Mouse (Mus musculus) hindbrain, embryonic 15.5 days (tissue): ENCODE data around the gene Olfr1368. TPM values are rescaled to one million over a fixed set of nuclear protein-coding genes. Genes with fewer than 3 reads are reported as not detected.

Experiments used
- ATAC-seq: fragments of 200-750 bp; cut with Nextera tagmentation; 2 replicates; pipeline ENCODE4 v1.8.0; 2017; ENCODE audit warnings: low read depth, moderate number of reproducible peaks, moderate TSS enrichment; ENCODE audit not compliant: low FRiP score
- H3K27ac ChIP-seq: fragments of 300-500 bp; sonication (generic); replicated peaks from 2 replicates; pipeline ENCODE4 v1.5.1; 2015; ENCODE audit warnings: mild to moderate bottlenecking, inconsistent platforms
- H3K27me3 ChIP-seq: fragments of 300-500 bp; sonication (generic); 2 replicates; pipeline ENCODE4 v1.6.1; 2015; ENCODE audit warnings: control low read depth, inconsistent platforms
- H3K36me3 ChIP-seq: fragments of 300-500 bp; sonication (generic); 2 replicates; pipeline ENCODE4 v1.6.1; 2015; ENCODE audit warnings: control low read depth, inconsistent platforms
- H3K4me1 ChIP-seq: fragments of 300-500 bp; sonication (generic); replicated peaks from 2 replicates; pipeline ENCODE4 v1.6.1; 2015; ENCODE audit warnings: control low read depth, inconsistent platforms
- H3K4me2 ChIP-seq: fragments of 300-500 bp; sonication (generic); 2 replicates; pipeline ENCODE4 v1.6.1; 2015; ENCODE audit warnings: moderate library complexity, mild to moderate bottlenecking, inconsistent platforms
- H3K4me3 ChIP-seq: fragments of 300-500 bp; sonication (generic); 2 replicates; pipeline ENCODE4 v1.5.1; 2015; ENCODE audit warnings: mild to moderate bottlenecking, inconsistent platforms
- H3K9ac ChIP-seq: fragments of 300-500 bp; sonication (generic); 2 replicates; pipeline ENCODE4 v1.6.1; 2015; ENCODE audit warnings: inconsistent platforms
- H3K9me3 ChIP-seq: fragments of 300-500 bp; sonication (generic); 2 replicates; pipeline ENCODE4 v1.6.1; 2016; ENCODE audit warnings: control low read depth, inconsistent platforms
- WGBS: fragments of 180-500 bp; shearing (Covaris S2); methylation state at CpG from one replicate; pipeline ENCODE4 v1.1.7; 2015; 5-methylcytosine and 5-hydroxymethylcytosine counted together
- polyA plus RNA-seq: library from polyadenylated mRNA; unstranded; fragments of >200 nt; fragmentation: Nextera tagmentation; extraction: Ambion mirVana; gene quantifications from 2 replicates; pipeline ENCODE4 v1.2.1, GENCODE M21; 2015

Olfr1368 gene
- polyA plus RNA-seq, 1 experiment from 2014 or later, result not detected

DNA sequence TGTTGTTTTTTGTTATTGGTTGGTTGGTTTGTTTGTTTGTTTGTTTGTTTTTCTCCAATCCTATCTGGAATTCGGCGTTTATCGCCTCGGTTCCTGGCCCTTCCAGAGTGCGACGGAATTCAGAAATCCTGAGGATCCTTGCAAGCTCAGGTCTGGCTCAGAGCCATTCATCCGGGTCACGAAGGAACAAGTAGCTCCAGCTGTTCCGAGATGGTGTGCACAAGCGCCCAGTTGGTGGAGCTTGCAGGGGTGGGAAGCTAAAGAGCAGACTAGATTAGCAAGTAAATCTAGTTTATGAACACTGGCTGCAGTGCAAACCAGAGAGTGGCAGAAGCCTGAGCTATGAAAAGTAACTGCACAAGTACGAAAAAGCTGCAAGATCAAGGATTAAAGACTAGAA lies 27.4 kb upstream of the Olfr1368 start:
- under 1% methylated on average over 11 of the region's 11 CpGs for WGBS
- Histone ChIP-seq H3K27me3 (no peaks in the 10 kb centered on the region), H3K4me2 (peak overlapping the region; percentile 98), H3K9ac (peak overlapping the region; percentile 18; the same call in 1 of the 2 replicates), H3K27ac (0 out of 2 replicates have a peak overlapping the region, but pooled peaks have one; percentile 16), H3K36me3 (no peaks in the 10 kb centered on the region), H3K4me1 (peaks cover 13% of the 10 kb centered on the region), H3K9me3 (no peaks in the 10 kb centered on the region), H3K4me3 (peak overlapping the region; percentile 64)
- no peak for ATAC-seq

DNA sequence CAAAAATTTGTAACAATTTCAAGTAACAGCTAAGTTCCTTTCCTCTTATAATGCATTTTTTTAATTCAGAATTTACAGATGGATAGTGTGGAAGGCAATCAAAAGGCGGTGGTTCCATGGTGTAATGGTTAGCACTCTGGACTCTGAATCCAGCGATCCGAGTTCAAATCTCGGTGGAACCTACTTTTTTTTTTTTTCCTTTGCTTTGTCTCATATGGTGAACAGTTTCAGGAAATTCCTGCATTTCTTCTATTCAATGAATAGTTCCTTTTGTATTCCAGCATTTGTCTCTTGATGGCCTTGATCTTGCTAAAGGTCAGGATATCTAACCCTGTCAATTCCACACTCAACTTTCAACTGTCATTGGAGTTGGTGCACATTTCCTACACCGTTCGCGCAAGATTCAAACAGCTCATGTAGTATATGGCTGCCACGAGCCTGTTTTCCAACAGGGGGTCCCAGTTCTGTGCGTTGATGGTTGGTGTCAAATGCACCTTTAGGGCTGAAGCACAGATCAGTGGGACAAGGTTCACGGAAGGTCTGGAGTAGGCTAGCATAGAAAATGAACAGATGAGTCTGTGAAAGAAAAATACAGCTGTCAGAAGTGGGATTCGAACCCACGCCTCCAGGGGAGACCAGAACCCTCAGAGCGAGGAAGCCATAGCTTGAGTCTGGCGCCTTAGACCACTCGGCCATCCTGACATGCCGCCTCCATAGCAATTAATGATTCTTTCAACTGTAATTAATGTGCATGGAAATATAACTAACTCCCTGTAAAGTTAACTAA lies 26.8 kb upstream of the Olfr1368 start:
- no peaks in the 10 kb centered on the region for H3K27me3 ChIP-seq

DNA sequence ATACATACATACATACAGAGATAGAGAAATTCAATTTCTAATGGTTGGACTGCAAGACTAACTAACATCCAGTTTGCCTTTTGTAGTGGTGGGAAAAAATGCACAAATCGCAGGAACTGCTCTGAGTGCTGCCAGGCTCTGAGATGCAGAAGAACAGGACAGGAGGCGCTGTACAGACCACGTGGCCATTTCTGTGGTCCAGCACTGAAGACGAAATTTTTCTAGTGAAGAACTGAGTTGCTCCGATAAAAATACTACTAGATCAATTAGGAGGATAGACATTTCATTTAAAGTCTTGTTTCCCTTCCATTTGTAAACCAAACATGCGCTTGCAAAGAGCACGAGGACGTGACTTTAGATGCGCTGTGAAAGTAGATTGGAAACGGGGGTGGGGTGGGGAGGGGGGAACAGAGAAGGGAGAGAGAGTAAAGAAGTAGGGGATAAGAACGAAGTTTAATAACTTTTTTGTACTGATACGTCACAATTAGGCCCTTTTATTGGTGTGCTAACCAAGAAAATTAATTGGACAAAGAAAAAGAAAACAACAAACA lies 26.0 kb upstream of the Olfr1368 start:
- peak; percentile 24; the same call in 1 of the 2 replicates for ATAC-seq
- no peaks in the 10 kb centered on the region for H3K9me3 ChIP-seq
- 0 out of 2 replicates have a peak overlapping the region, but pooled peaks have one; percentile 11 for H3K27ac ChIP-seq
- WGBS, result 0% methylated on average over 12 of the region's 12 CpGs
- peak overlapping the region; percentile 64 for H3K4me3 ChIP-seq
- no peaks in the 10 kb centered on the region for H3K27me3 ChIP-seq
- peaks cover 14% of the 10 kb centered on the region for H3K4me1 ChIP-seq
- H3K9ac ChIP-seq, result no peak overlapping the region; the same call in 1 of the 2 replicates
- peak overlapping the region; percentile 98 for H3K4me2 ChIP-seq
- no peaks in the 10 kb centered on the region for H3K36me3 ChIP-seq

More for the DNA sequence above, 26.8 kb upstream of the Olfr1368 start:
- ATAC-seq, result peak; percentile 63
- Histone ChIP-seq H3K4me3 (peak overlapping the region; percentile 64), H3K27ac (peak overlapping the region; percentile 49; the same call in 1 of the 2 replicates), H3K4me1 (peaks cover 13% of the 10 kb centered on the region), H3K9me3 (no peaks in the 10 kb centered on the region), H3K4me2 (peak overlapping the region; percentile 98), H3K9ac (0 out of 2 replicates have a peak overlapping the region, but pooled peaks have one; percentile 28), H3K36me3 (no peaks in the 10 kb centered on the region)
- WGBS, result under 1% methylated on average over 16 of the region's 16 CpGs

DNA sequence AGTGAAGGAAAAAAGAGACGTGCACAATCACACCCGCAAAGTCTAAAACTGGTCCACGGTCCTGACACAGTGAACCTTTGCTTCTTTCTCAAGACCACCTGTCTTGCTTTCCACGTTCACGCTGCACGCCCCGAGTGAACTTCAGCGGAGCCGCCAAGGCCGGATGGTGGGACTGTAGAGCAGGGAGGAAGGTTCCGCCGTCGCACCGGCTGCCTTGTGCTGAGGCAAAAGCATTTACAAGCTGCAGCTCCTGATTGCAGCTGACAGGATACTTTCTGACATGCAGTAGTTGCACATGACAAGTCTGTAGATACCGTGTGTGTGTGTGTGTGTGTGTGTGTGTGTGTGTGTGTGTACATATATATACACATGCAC lies 25.5 kb upstream of the Olfr1368 start:
- Histone ChIP-seq H3K9me3 (no peaks in the 10 kb centered on the region), H3K4me3 (peak overlapping the region; percentile 64), H3K27me3 (no peaks in the 10 kb centered on the region), H3K27ac (no peak overlapping the region), H3K4me2 (peak overlapping the region; percentile 98), H3K36me3 (no peaks in the 10 kb centered on the region), H3K4me1 (peaks cover 20% of the 10 kb centered on the region), H3K9ac (peak overlapping the region; percentile 41)
- WGBS, result 11% methylated on average over 15 of the region's 15 CpGs
- ATAC-seq, result peak; percentile 4; the same call in 1 of the 2 replicates

DNA sequence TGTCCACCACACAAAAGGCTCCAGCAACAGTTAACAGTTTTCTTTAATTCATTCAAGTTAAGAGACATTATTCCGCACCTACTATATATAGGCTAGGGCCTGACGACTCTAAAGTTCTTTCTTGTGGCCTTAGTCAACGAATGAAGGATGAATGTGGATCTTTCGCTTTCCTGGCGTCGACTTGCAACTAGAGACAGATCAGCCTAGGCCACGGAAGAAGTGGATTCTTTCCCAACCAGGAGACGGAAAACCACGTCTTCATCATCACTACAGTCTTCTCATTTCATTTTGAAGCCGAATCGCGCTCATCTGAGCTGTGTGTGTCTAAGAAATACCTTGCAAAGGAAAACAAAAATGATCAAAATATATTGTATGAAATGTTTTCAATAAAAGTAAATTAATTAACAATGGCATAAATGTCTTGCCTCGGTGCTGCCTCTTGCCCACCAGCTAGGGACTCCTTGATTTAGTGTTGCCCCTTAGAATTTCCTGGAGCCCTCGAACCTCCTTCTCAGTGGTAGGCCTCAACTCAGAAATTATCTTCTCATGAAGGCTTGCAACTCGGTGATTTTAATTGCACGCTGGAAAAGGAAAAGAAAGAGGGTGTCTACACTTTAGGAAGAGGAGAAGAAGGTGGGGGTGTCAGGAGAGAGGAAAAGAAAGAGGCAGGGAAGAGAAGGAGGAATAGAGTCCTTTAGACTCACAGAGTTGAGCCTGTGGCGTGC lies 24.9 kb upstream of the Olfr1368 start:
- no peak overlapping the region for H3K9ac ChIP-seq
- H3K27me3 ChIP-seq, result no peaks in the 10 kb centered on the region
- no peak for ATAC-seq
- 34% methylated on average over 17 of the region's 17 CpGs for WGBS
- H3K4me1 ChIP-seq, result peaks cover 22% of the 10 kb centered on the region
- H3K27ac ChIP-seq, result no peak overlapping the region
- H3K4me2 ChIP-seq, result peak overlapping the region; percentile 98
- peak overlapping the region; percentile 64 for H3K4me3 ChIP-seq
- no peaks in the 10 kb centered on the region for H3K9me3 ChIP-seq
- no peaks in the 10 kb centered on the region for H3K36me3 ChIP-seq

DNA sequence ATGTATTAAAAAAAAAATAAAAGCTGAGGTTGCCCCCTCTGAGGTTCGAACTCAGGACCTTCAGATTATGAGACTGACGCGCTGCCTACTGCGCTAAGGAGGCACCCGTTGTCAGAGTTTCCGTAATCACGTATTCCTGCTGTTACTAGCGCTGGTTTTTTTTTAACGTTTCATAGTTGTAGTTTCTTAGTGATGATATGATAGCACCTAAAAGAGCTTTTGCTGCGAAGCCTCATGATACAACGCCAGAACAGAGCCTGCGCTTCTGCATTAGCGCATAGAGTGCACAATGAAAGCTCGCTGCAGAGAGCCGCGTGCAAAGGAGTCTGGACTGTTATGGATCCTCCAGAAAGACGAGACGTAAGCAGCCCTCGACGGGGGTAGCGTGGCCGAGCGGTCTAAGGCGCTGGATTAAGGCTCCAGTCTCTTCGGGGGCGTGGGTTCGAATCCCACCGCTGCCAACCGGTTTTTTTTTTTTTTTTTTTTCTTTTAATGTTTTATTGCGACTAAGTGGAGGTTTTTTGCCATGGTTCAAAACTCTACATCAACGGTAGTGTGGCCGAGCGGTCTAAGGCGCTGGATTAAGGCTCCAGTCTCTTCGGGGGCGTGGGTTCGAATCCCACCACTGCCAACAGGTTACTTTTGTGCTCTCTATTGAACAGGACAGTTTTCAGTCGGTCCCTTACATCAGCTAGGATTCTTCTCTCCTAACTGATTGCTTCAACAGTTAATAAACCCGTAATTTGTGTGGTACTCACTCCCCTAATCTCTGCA lies 24.2 kb upstream of the Olfr1368 start:
- Histone ChIP-seq H3K9me3 (no peaks in the 10 kb centered on the region), H3K36me3 (no peaks in the 10 kb centered on the region), H3K4me1 (peaks cover 22% of the 10 kb centered on the region), H3K27ac (peak overlapping the region; percentile 74), H3K9ac (peak overlapping the region; percentile 45; the same call in 1 of the 2 replicates), H3K4me2 (peak overlapping the region; percentile 98), H3K4me3 (peak overlapping the region; percentile 64), H3K27me3 (no peaks in the 10 kb centered on the region)
- ATAC-seq, result peak; percentile 87
- WGBS, result under 1% methylated on average over 39 of the region's 39 CpGs

DNA sequence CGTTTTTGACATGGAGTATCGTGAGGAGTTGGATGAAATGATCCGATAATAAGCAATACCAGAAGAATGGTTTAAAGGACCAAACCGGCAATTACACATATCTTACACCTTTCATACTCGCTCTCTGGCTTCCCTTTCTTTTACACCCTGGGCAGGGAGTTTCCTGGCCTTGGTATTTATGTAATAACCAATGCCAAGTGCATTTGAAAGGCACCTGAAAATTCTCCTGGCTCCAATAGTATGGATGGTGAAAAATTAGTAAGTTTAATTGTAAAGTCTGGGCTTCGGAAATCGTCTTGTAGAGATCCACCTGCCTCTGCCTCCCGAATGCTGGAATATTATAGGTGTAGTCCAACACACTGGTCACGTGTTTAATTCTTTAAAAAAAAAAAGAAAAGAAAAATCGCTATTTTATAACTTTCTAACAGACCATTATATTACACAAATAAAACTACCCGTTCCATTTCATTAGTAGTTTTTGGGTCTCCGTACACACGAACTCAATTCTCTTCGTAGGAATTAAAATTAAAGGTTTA lies 23.5 kb upstream of the Olfr1368 start:
- no peak for ATAC-seq
- no peaks in the 10 kb centered on the region for H3K36me3 ChIP-seq
- H3K9me3 ChIP-seq, result no peaks in the 10 kb centered on the region
- no peaks in the 10 kb centered on the region for H3K27me3 ChIP-seq
- peak overlapping the region; percentile 52 for H3K9ac ChIP-seq
- H3K4me2 ChIP-seq, result peak overlapping the region; percentile 98
- H3K4me3 ChIP-seq, result peak overlapping the region; percentile 64
- 4% methylated on average over 14 of the region's 14 CpGs for WGBS
- peaks cover 22% of the 10 kb centered on the region for H3K4me1 ChIP-seq
- no peak overlapping the region for H3K27ac ChIP-seq

DNA sequence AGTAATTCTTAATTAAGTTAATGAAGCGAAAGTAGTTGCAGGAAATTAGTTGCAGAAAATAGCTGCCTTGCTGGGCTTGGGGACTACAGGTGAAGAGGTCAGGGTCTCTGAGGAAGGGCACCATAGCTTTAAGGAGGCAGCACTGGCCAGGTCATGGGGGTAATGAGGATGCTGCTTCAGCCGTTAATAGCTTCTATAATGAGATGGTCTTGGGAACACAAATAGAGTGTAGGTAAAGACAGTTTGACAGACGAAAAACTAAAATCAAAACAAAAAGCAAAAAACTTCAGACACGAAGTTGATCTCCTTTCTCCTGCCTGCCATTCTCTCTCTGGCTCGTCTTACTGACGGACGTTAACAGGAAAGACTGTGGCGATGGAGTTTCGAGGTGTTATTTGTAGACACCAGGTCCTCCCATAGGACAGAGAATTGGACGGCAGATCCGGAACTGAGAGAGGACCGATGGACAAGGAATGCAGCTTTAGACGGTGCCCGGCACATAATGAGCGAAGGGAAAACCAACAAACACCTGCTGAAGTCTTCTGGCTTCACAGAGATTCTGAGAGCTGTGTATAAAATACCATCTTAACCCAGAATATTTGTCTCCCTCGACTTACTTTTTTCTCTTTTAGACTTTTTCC lies 22.8 kb upstream of the Olfr1368 start:
- H3K4me1 ChIP-seq, result peaks cover 22% of the 10 kb centered on the region
- peak overlapping the region; percentile 39; the same call in 1 of the 2 replicates for H3K27ac ChIP-seq
- H3K9me3 ChIP-seq, result no peaks in the 10 kb centered on the region
- H3K9ac ChIP-seq, result peak overlapping the region; percentile 52
- H3K4me2 ChIP-seq, result peak overlapping the region; percentile 98
- no peak for ATAC-seq
- no peaks in the 10 kb centered on the region for H3K36me3 ChIP-seq
- 2% methylated on average over 16 of the region's 16 CpGs for WGBS
- H3K27me3 ChIP-seq, result no peaks in the 10 kb centered on the region
- peak overlapping the region; percentile 64 for H3K4me3 ChIP-seq

DNA sequence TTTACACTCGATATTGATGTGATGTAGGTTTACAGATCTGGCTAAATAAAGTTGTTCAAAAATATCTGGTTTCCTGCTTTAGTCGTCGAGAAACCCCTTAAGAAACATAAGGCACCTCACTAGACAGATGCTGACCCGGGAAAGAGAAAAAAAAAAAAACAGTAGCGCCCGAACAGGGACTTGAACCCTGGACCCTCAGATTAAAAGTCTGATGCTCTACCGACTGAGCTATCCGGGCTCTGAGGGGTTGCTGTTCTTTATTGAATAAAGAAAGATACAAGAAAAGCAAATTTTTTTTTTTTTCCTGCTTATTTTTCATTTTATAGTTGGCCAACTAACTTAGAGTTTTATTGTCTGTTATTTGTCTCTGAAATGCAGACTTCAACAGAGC lies 22.2 kb upstream of the Olfr1368 start:
- Histone ChIP-seq H3K4me3 (peak overlapping the region; percentile 64), H3K36me3 (no peaks in the 10 kb centered on the region), H3K9me3 (no peaks in the 10 kb centered on the region), H3K27ac (no peak overlapping the region), H3K9ac (peak overlapping the region; percentile 52; the same call in 1 of the 2 replicates), H3K4me2 (peak overlapping the region; percentile 98), H3K27me3 (no peaks in the 10 kb centered on the region), H3K4me1 (peaks cover 16% of the 10 kb centered on the region)
- ATAC-seq, result 0 out of 2 replicates have a peak, but pooled peaks have one; percentile 39
- under 1% methylated on average over 8 of the region's 8 CpGs for WGBS

DNA sequence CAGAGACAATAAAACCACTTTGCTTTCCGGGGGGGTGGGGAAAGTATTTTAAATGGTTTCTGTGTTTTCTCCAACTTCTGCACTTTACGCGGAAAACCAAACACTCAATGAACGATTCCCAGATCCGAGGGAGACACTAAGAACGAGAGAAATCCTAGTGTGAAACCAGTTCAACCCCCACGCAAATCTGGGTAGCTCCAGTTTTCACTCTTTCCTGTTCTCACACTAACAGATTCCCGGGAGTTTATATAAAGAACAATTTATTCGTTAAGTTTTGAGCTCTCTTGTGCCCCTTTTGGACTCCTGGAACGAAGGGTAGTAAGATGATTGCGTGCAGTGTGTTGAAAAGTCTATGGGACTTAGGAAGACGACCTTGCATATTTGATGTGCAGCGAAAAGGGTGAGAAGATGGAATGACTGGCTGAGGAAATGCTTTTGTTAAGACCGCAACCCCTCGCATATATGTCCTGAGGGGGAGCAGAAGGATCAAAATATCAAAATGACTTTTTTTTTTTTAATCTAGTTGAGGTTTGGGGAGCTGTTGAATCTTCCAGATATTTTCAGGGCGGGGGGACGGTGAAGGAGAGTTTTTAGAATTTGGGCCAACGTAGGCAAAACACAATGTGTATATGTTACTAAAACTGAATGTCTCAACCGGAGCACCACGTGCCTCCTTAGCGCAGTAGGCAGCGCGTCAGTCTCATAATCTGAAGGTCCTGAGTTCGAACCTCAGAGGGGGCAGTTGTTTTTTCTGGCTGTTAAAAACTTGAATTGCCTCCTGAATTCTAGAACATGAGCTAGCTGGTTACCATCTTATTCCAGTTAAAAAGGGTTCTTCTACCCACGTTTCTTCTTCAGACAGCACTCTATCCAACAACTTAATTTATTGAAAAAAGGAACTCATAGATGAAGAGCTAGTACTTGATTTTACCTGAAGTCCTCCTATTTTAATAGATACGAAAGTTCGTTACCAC lies 21.6 kb upstream of the Olfr1368 start:
- H3K9me3 ChIP-seq, result no peaks in the 10 kb centered on the region
- H3K9ac ChIP-seq, result peak overlapping the region; percentile 15
- peaks cover 16% of the 10 kb centered on the region for H3K4me1 ChIP-seq
- peak overlapping the region; percentile 98 for H3K4me2 ChIP-seq
- peak overlapping the region; percentile 63 for H3K27ac ChIP-seq
- WGBS, result under 1% methylated on average over 27 of the region's 27 CpGs
- H3K4me3 ChIP-seq, result peak overlapping the region; percentile 64
- H3K36me3 ChIP-seq, result no peaks in the 10 kb centered on the region
- ATAC-seq, result peak; percentile 52
- H3K27me3 ChIP-seq, result no peaks in the 10 kb centered on the region
